Mouse (Mus musculus) forebrain, embryonic 13.5 days (tissue): ENCODE measurements at regions not wholly inside any gene's neighbourhood (a gene's known extent, or its start where the extent isn't known, plus 50 kb on each side); places are given as distances from the start of the nearest gene placed in this dataset.

Source experiments
- ATAC-seq: fragments of 200-750 bp; cut with Nextera tagmentation; 2 replicates; pipeline ENCODE4 v1.8.0; 2017
- H3K27ac ChIP-seq: fragments of 300-500 bp; sonication (generic); 2 replicates; pipeline ENCODE4 v1.5.1; 2015; ENCODE audit warnings: inconsistent platforms, mild to moderate bottlenecking, moderate library complexity
- H3K27me3 ChIP-seq: fragments of 300-500 bp; sonication (generic); 2 replicates; pipeline ENCODE4 v1.6.1; 2015; ENCODE audit warnings: mild to moderate bottlenecking, inconsistent platforms
- H3K36me3 ChIP-seq: fragments of 300-500 bp; sonication (generic); 2 replicates; pipeline ENCODE4 v1.6.1; 2015; ENCODE audit warnings: mild to moderate bottlenecking, inconsistent platforms; ENCODE audit not compliant: poor library complexity, severe bottlenecking
- H3K4me1 ChIP-seq: fragments of 300-500 bp; sonication (generic); 2 replicates; pipeline ENCODE4 v1.6.1; 2015; ENCODE audit warnings: inconsistent platforms
- H3K4me2 ChIP-seq: fragments of 300-500 bp; sonication (generic); 2 replicates; pipeline ENCODE4 v1.6.1; 2015; ENCODE audit warnings: inconsistent platforms, mild to moderate bottlenecking, moderate library complexity
- H3K4me3 ChIP-seq: fragments of 300-500 bp; sonication (generic); 2 replicates; pipeline ENCODE4 v1.5.1; 2015; ENCODE audit warnings: mild to moderate bottlenecking, inconsistent platforms
- H3K9ac ChIP-seq: fragments of 300-500 bp; sonication (generic); 2 replicates; pipeline ENCODE4 v1.6.1; 2015; ENCODE audit warnings: mild to moderate bottlenecking, inconsistent platforms
- H3K9me3 ChIP-seq: fragments of 300-500 bp; sonication (generic); replicated peaks from 2 replicates; pipeline ENCODE4 v1.6.1; 2016; ENCODE audit warnings: inconsistent platforms
- WGBS: fragments of 180-500 bp; shearing (Covaris S2); methylation state at CpG from one replicate; pipeline ENCODE4 v1.1.7; 2015; 5-methylcytosine and 5-hydroxymethylcytosine counted together

- Histone ChIP-seq H3K4me1 (peaks cover 4% of the 10 kb centered on the region; the same call in 1 of the 2 replicates), H3K9ac (no peak overlapping the region), H3K27ac (no peak overlapping the region), H3K4me2 (peak overlapping the region; percentile 24; the same call in 1 of the 2 replicates), H3K36me3 (no peaks in the 10 kb centered on the region), H3K27me3 (no peaks in the 10 kb centered on the region), H3K9me3 (no peaks in the 10 kb centered on the region), H3K4me3 (no peak overlapping the region)
- ATAC-seq, result peak; percentile 82
- 18% methylated on average over 10 of the region's 10 CpGs for WGBS
Measured at GRCm38 (mm10) chr16:61171856-61172433, 566.6 kb upstream of the Epha6 start.

GRCm38 (mm10) chr16:61138106-61138505, 532.8 kb upstream of the Epha6 start:
- H3K27ac ChIP-seq, result no peak overlapping the region
- no peak overlapping the region for H3K4me2 ChIP-seq
- H3K4me3 ChIP-seq, result no peak overlapping the region
- H3K4me1 ChIP-seq, result no peaks in the 10 kb centered on the region
- H3K27me3 ChIP-seq, result no peaks in the 10 kb centered on the region
- H3K9me3 ChIP-seq, result no peaks in the 10 kb centered on the region
- peak; percentile 63; the same call in 1 of the 2 replicates for ATAC-seq
- no peak overlapping the region for H3K9ac ChIP-seq
- no peaks in the 10 kb centered on the region for H3K36me3 ChIP-seq
